Mouse (Mus musculus) neural tube, embryonic 11.5 days (tissue): ENCODE data around the gene Cntnap1. TPM values are rescaled to one million over a fixed set of nuclear protein-coding genes. Genes with fewer than 3 reads are reported as not detected.

Experiments used
- ATAC-seq: fragments of 200-750 bp; cut with Nextera tagmentation; 2 replicates; pipeline ENCODE4 v1.8.0; 2017; ENCODE audit warnings: moderate number of reproducible peaks, mild to moderate bottlenecking, moderate TSS enrichment, moderate library complexity; ENCODE audit not compliant: insufficient read depth, low FRiP score, low TSS enrichment
- DNase-seq: peaks from one replicate; pipeline ENCODE4 v3.0.0-alpha.2; 2015; ENCODE audit warnings: low spot score
- H3K27ac ChIP-seq: fragments of 300-500 bp; sonication (generic); 2 replicates; pipeline ENCODE4 v1.5.1; 2014; ENCODE audit warnings: low read depth, mild to moderate bottlenecking, low read length
- H3K27me3 ChIP-seq: fragments of 300-500 bp; sonication (generic); 2 replicates; pipeline ENCODE4 v1.6.1; 2014; ENCODE audit warnings: mild to moderate bottlenecking, low read length, mixed read lengths; ENCODE audit not compliant: control insufficient read depth, insufficient read depth
- H3K36me3 ChIP-seq: fragments of 300-500 bp; sonication (generic); 2 replicates; pipeline ENCODE4 v1.6.1; 2014; ENCODE audit warnings: mild to moderate bottlenecking, low read length, moderate library complexity, mixed read lengths; ENCODE audit not compliant: control insufficient read depth, insufficient read depth
- H3K4me1 ChIP-seq: fragments of 300-500 bp; sonication (generic); 2 replicates; pipeline ENCODE4 v1.6.1; 2014; ENCODE audit warnings: low read length, mixed read lengths; ENCODE audit not compliant: control insufficient read depth, insufficient read depth
- H3K4me2 ChIP-seq: fragments of 300-500 bp; sonication (generic); 2 replicates; pipeline ENCODE4 v1.6.1; 2014; ENCODE audit warnings: low read depth, mild to moderate bottlenecking, moderate library complexity
- H3K4me3 ChIP-seq: fragments of 300-500 bp; sonication (generic); 2 replicates; pipeline ENCODE4 v1.5.1; 2014; ENCODE audit warnings: low read depth, low read length
- H3K9ac ChIP-seq: fragments of 300-500 bp; sonication (generic); 2 replicates; pipeline ENCODE4 v1.6.1; 2014; ENCODE audit warnings: mild to moderate bottlenecking, low read length
- H3K9me3 ChIP-seq: fragments of 300-500 bp; sonication (generic); 2 replicates; pipeline ENCODE4 v1.6.1; 2016; ENCODE audit warnings: low read length; ENCODE audit not compliant: control insufficient read depth
- WGBS: fragments of 180-500 bp; shearing (Covaris S2); extraction: QIAGEN DNeasy Blood & Tissue Kit; methylation state at CpG from one replicate; pipeline ENCODE4 v1.1.7; 2014; 5-methylcytosine and 5-hydroxymethylcytosine counted together
- microRNA-seq: library from miRNA; unstranded; fragments of <30 nt; microRNA quantifications from one replicate; pipeline ENCODE4, GENCODE M21; 2016
- polyA plus RNA-seq: library from polyadenylated mRNA; unstranded; fragments of >200 nt; fragmentation: Nextera tagmentation; extraction: Ambion mirVana; gene quantifications from 2 replicates; pipeline ENCODE4 v1.2.1, GENCODE M21; 2014

The Cntnap1 gene
- polyA plus RNA-seq, 1 experiment from 2014 or later, result 0.94 TPM

- peaks cover 10% of the 10 kb centered on the region for H3K4me1 ChIP-seq
- no peak overlapping the region for H3K9ac ChIP-seq
- no peak overlapping the region for H3K4me3 ChIP-seq
- DNase-seq (no peak), ATAC-seq (no peak)
- H3K27ac ChIP-seq, result no peak overlapping the region
- H3K27me3 ChIP-seq, result no peaks in the 10 kb centered on the region
- 86% methylated on average over 1 of the region's 1 CpGs for WGBS
- no peak overlapping the region for H3K4me2 ChIP-seq
- H3K9me3 ChIP-seq, result no peaks in the 10 kb centered on the region
- no peaks in the 10 kb centered on the region for H3K36me3 ChIP-seq
Measured at GRCm38 (mm10) chr11:101233240-101233639, 62.9 kb downstream of the Cntnap1 start.

- Histone ChIP-seq H3K27me3 (no peaks in the 10 kb centered on the region), H3K4me2 (no peak overlapping the region), H3K9me3 (no peaks in the 10 kb centered on the region), H3K9ac (no peak overlapping the region), H3K4me1 (peaks cover 10% of the 10 kb centered on the region), H3K36me3 (no peaks in the 10 kb centered on the region), H3K27ac (no peak overlapping the region), H3K4me3 (no peak overlapping the region)
- no peak for DNase-seq
- no peak for ATAC-seq
Measured at GRCm38 (mm10) chr11:101234124-101234523, 63.8 kb downstream of the Cntnap1 start.

- no peak for DNase-seq
- Histone ChIP-seq H3K27ac (no peak overlapping the region), H3K4me2 (no peak overlapping the region), H3K9me3 (no peaks in the 10 kb centered on the region), H3K4me1 (peaks cover 8% of the 10 kb centered on the region; the same call in 1 of the 2 replicates), H3K4me3 (no peak overlapping the region), H3K27me3 (no peaks in the 10 kb centered on the region), H3K9ac (no peak overlapping the region), H3K36me3 (no peaks in the 10 kb centered on the region)
- ATAC-seq, result no peak
Measured at GRCm38 (mm10) chr11:101235429-101235828, 65.1 kb downstream of the Cntnap1 start.

GRCm38 (mm10) chr11:101236782-101237181, 66.5 kb downstream of the Cntnap1 start:
- Histone ChIP-seq H3K4me3 (no peak overlapping the region), H3K4me1 (no peaks in the 10 kb centered on the region), H3K27ac (no peak overlapping the region), H3K36me3 (no peaks in the 10 kb centered on the region), H3K9ac (no peak overlapping the region), H3K9me3 (no peaks in the 10 kb centered on the region), H3K4me2 (no peak overlapping the region), H3K27me3 (no peaks in the 10 kb centered on the region)
- ATAC-seq (no peak), DNase-seq (no peak)
- WGBS, result 91% methylated on average over 5 of the region's 5 CpGs

GRCm38 (mm10) chr11:101238071-101238647, 67.8 kb downstream of the Cntnap1 start:
- no peaks in the 10 kb centered on the region for H3K4me1 ChIP-seq
- ATAC-seq (no peak), DNase-seq (no peak)
- H3K9me3 ChIP-seq, result no peaks in the 10 kb centered on the region
- 56% methylated on average over 5 of the region's 5 CpGs for WGBS
- H3K27me3 ChIP-seq, result no peaks in the 10 kb centered on the region
- H3K27ac ChIP-seq, result no peak overlapping the region
- H3K9ac ChIP-seq, result no peak overlapping the region
- no peak overlapping the region for H3K4me2 ChIP-seq
- H3K4me3 ChIP-seq, result no peak overlapping the region
- no peaks in the 10 kb centered on the region for H3K36me3 ChIP-seq

Small RNAs within 50 kb of the gene (microRNA-seq; reads per million reads assigned to microRNA genes)
- not detected for gene Gm27626

Other genes with a start within 250 kb of the Cntnap1 start
- gene Stat3, start 231.0 kb upstream of the Cntnap1 start, polyA plus RNA-seq, result 34.7 and 42.1 TPM in 2 replicates
- gene Cavin1, start 199.6 kb upstream of the Cntnap1 start, polyA plus RNA-seq, result 11.4 and 12.3 TPM in 2 replicates
- gene Atp6v0a1, start 161.1 kb upstream of the Cntnap1 start, polyA plus RNA-seq, result 50.2 and 54.1 TPM in 2 replicates
- 5.8 and 5.9 TPM in 2 replicates for gene Naglu, start 100.5 kb upstream of the Cntnap1 start, polyA plus RNA-seq
- gene Hsd17b1, start 92.1 kb upstream of the Cntnap1 start, polyA plus RNA-seq, result not detected in 2 replicates
- 55.5 and 55.9 TPM in 2 replicates for gene Coasy, start 88.0 kb upstream of the Cntnap1 start, polyA plus RNA-seq
- gene Mlx, start 83.2 kb upstream of the Cntnap1 start, polyA plus RNA-seq, result 55.6 and 61.6 TPM in 2 replicates
- gene Psmc3ip, start 75.1 kb upstream of the Cntnap1 start, polyA plus RNA-seq, result 49.3 and 50.8 TPM in 2 replicates
- gene Retreg3, start 50.6 kb upstream of the Cntnap1 start, polyA plus RNA-seq, result 14.3 and 14.4 TPM in 2 replicates
- 111 and 116 TPM in 2 replicates for gene Tubg1, start 50.6 kb upstream of the Cntnap1 start, polyA plus RNA-seq
- gene Tubg2, start 14.6 kb upstream of the Cntnap1 start, polyA plus RNA-seq, result 6.2 and 6.9 TPM in 2 replicates
- gene Plekhh3, start 828 bp downstream of the Cntnap1 start, polyA plus RNA-seq, result 9.2 and 11.8 TPM in 2 replicates
- 0.14 and 0.44 TPM in 2 replicates for gene Ccr10, start 4.9 kb downstream of the Cntnap1 start, polyA plus RNA-seq
- 11.2 and 12.4 TPM in 2 replicates for gene Ezh1, start 55.9 kb downstream of the Cntnap1 start, polyA plus RNA-seq
- 72.6 and 73.3 TPM in 2 replicates for gene Ramp2, start 75.5 kb downstream of the Cntnap1 start, polyA plus RNA-seq
- 124 and 126 TPM in 2 replicates for gene Vps25, start 83.2 kb downstream of the Cntnap1 start, polyA plus RNA-seq
- gene Wnk4, start 90.0 kb downstream of the Cntnap1 start, polyA plus RNA-seq, result 6.4 and 7.6 TPM in 2 replicates
- gene Cntd1, start 108.5 kb downstream of the Cntnap1 start, polyA plus RNA-seq, result 1.6 and 2.5 TPM in 2 replicates
- 190 and 196 TPM in 2 replicates for gene Coa3, start 108.6 kb downstream of the Cntnap1 start, polyA plus RNA-seq
- gene Becn1, start 131.8 kb downstream of the Cntnap1 start, polyA plus RNA-seq, result 174 and 177 TPM in 2 replicates
- 154 and 157 TPM in 2 replicates for gene Psme3, start 145.7 kb downstream of the Cntnap1 start, polyA plus RNA-seq
- gene Aoc2, start 154.5 kb downstream of the Cntnap1 start, polyA plus RNA-seq, result 1.4 and 1.8 TPM in 2 replicates
- not detected in 2 replicates for gene Aoc3, start 160.1 kb downstream of the Cntnap1 start, polyA plus RNA-seq
- not detected in 2 replicates for gene G6pc, start 197.0 kb downstream of the Cntnap1 start, polyA plus RNA-seq
- 87.8 and 92.8 TPM in 2 replicates for gene Aarsd1, start 247.1 kb downstream of the Cntnap1 start, polyA plus RNA-seq